Mouse (Mus musculus) heart, adult 8-10 months (tissue): ENCODE measurements around the gene Hepacam. TPM values are rescaled to one million over a fixed set of nuclear protein-coding genes. Genes with fewer than 3 reads are reported as not detected.

Experiments
- DNase-seq: peaks from one replicate; pipeline ENCODE4 v3.0.0; 2022; ENCODE audit warnings: low spot score
- total RNA-seq, 4 experiments: library from RNA; stranded (reverse); gene quantifications; 2 replicates each; pipeline ENCODE4 v1.2.4; 2022

The Hepacam gene
- total RNA-seq, 4 experiments from 2014 or later: 0.11 TPM; not detected in 3

- no peak for DNase-seq
These were observed 17.4 kb downstream of the Hepacam start for GRCm38 (mm10) chr9:37384284-37385182.

- DNase-seq: no peak
These were observed 23.7 kb downstream of the Hepacam start for GRCm38 (mm10) chr9:37390891-37391290.

- DNase-seq: no peak
These were observed 24.9 kb downstream of the Hepacam start for GRCm38 (mm10) chr9:37392071-37392470.

- DNase-seq: no peak
These were observed 26.5 kb downstream of the Hepacam start for GRCm38 (mm10) chr9:37393482-37394131.

- DNase-seq: peak; percentile 74
These were observed 33.4 kb downstream of the Hepacam start for GRCm38 (mm10) chr9:37400585-37400984.

- peak; percentile 66 for DNase-seq
These were observed 34.7 kb downstream of the Hepacam start, which contains the start of gene Robo4 for GRCm38 (mm10) chr9:37401802-37402201. Robo4 (plus strand) TSS chr9:37401897.

- DNase-seq: no peak
These were observed 35.4 kb downstream of the Hepacam start for GRCm38 (mm10) chr9:37402501-37402900.

GRCm38 (mm10) chr9:37403011-37403410 lies 35.9 kb downstream of the Hepacam start:
- DNase-seq: no peak

- DNase-seq: no peak
These were observed 39.2 kb downstream of the Hepacam start for GRCm38 (mm10) chr9:37406372-37406771.

- DNase-seq: no peak
These were observed 40.8 kb downstream of the Hepacam start for GRCm38 (mm10) chr9:37407850-37408502.

- DNase-seq: peak; percentile 32
These were observed 42.7 kb downstream of the Hepacam start for GRCm38 (mm10) chr9:37409698-37410445.

GRCm38 (mm10) chr9:37412989-37413388 lies 45.8 kb downstream of the Hepacam start:
- no peak for DNase-seq

GRCm38 (mm10) chr9:37414666-37415065 lies 47.5 kb downstream of the Hepacam start:
- no peak for DNase-seq

- no peak for DNase-seq
These were observed 51.6 kb downstream of the Hepacam start for GRCm38 (mm10) chr9:37418791-37419190.

- peak; percentile 75 for DNase-seq
These were observed 53.5 kb downstream of the Hepacam start for GRCm38 (mm10) chr9:37420676-37421075.

GRCm38 (mm10) chr9:37421239-37421638 lies 54.1 kb downstream of the Hepacam start:
- no peak for DNase-seq

- DNase-seq: no peak
These were observed 62.2 kb downstream of the Hepacam start for GRCm38 (mm10) chr9:37429326-37429725.

- peak; percentile 80 for DNase-seq
These were observed 63.4 kb downstream of the Hepacam start for GRCm38 (mm10) chr9:37430582-37430981.

- no peak for DNase-seq
These were observed 65.0 kb downstream of the Hepacam start for GRCm38 (mm10) chr9:37432026-37432666.

- no peak for DNase-seq
These were observed 65.7 kb downstream of the Hepacam start, which contains the start of gene Robo3 for GRCm38 (mm10) chr9:37432720-37433421. Robo3 (minus strand) TSS chr9:37433246.
